Mouse (Mus musculus): Measurements from ENCODE around the gene Ptbp1.
A peak's percentile ranks its signal among the peaks of the same experiment; 100 is the strongest.

Ptbp1 gene

GRCm38 (mm10) chr10:79834769-79835398 lies 19.3 kb upstream of the Ptbp1 start:
- DNase-seq = peak; percentile 60

GRCm38 (mm10) chr10:79836918-79837317 lies 17.3 kb upstream of the Ptbp1 start:
- no peak for DNase-seq

- DNase-seq = no peak
Observed at GRCm38 (mm10) chr10:79838151-79838550, 16.1 kb upstream of the Ptbp1 start.

DNA sequence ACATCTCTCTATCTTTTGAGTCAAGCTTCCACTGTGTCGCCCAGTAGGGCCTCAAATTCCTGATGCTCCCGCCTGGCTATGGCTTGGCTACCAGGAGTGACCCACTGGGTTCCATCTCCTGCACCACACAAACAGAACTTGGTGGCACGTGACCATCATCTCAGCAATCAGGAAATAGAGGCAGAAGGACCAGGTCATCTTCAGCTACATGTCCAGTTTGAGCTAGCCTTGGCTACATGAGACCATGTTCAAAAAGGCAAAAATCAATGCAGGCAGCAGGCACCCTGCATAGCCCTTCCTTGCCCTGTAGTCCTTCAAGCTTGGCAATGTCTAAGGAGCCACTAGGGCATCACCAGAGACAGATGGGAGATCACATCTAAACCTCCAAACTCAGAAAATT lies 14.1 kb upstream of the Ptbp1 start:
- no peak for DNase-seq

DNA sequence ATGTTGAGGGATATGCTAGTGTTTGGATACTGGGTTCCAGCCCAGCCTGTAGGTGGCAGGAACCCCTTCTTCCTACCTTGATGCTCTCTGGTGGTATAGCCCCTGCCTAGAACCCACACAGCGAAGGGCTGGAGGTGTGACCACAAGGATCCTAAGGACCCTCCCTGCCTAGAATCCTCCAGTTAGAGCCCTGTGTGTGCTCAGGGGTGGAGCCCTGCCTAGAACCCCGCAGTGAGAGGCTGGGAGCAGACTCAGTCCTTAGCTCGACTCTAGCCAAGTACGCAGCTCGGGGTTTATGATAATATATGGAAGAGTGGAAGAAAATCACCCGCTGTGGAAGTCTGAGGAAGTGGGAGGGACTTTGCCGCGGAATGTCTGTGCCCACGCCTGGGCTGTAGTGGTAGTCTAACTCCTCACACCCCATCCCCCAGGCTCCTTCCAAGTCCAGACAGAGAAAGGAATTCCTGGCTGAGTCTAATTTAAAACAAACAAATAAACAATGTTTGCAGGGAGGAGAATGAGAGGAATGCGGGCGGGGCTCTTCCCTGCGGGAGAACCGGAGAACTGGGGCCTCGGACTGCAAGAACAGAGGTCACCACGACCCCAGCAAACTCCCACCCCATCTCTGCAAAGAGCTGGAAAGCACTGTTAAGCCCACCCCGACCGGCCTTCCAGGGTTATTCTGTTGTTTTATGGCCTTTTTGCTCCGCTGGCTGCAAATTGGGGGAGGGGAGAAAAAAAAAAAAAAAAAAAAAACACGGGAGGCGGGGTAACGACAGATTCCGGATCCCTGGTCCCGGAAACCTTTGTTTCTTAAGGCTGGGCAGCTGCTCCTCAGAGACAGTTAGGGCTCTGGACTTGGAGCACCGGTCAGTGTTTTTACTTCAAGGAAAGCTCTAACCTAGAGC lies 13.3 kb upstream of the Ptbp1 start:
- peak; percentile 73 for DNase-seq

DNA sequence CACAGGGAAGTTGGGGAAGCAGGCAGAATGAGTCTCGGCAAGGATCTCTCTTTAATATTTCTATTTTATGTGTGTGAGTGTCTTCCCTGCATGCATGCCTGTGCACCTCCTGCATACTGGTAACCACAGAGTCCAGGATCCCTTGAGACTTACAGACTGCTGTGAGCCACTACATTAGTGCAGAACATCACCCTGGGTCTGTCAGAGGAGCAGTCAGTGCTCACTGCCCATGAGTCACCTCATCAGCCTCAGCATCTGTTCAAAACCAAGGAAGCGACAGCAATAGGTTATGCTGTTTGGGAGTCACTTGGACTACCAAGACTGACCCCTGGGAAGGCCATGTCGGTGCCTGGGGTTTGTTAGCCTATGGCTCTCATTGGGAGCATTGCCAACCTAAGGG lies 11.9 kb upstream of the Ptbp1 start:
- no peak for DNase-seq

GRCm38 (mm10) chr10:79843476-79843875 lies 10.8 kb upstream of the Ptbp1 start:
- no peak for DNase-seq

DNA sequence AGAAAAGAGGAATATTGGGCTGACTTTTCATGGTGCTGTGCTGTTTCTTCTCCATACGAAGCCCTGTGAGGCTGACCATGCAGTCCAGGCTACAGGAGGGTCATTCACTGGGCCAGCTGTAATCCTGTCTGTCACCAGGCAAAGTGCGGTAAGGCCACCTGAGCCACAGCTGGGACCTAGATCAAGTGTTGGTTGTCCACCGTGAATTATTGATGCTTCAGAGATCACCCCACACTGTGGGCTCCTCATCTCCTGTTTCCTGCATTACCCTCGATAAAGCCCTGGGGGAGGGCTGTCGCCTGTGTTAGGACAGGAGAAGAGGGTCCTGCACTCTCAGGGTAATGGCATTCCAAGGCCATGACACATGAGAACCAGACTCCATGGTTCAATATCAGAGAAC lies 7.7 kb upstream of the Ptbp1 start:
- DNase-seq = no peak

DNA sequence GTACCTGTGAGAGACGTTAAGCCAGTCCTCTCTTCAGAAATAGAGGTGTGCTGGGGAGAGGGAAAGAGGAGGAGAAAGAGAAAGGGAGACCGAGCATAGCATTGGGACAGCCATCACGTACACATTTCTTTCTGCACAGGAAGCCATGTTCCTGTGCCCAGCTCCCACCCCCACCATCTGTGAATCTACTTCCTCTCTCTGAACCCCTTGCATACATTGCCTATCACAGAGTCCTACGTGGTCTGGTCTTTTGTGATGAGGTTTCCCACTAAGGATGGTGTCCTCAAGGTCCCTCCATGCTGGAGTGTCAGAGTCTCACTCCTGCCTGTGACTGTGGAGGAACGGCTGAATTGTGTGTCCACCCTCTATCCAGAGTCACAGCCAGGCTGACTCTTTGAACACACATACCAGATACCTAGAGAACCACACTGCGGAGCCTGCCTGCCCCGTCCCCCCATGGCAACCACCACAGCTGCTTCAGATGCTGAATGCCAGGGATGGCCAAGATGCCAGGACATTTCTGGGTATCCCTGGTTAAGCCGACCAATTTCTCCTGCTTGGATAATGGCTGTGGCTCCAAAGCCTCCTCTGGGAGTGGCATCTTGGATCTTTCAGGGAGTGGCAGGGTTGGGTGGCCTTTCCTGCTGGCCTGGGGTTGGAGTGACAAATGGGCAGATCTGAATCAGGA lies 4.1 kb upstream of the Ptbp1 start:
- DNase-seq = no peak

DNA sequence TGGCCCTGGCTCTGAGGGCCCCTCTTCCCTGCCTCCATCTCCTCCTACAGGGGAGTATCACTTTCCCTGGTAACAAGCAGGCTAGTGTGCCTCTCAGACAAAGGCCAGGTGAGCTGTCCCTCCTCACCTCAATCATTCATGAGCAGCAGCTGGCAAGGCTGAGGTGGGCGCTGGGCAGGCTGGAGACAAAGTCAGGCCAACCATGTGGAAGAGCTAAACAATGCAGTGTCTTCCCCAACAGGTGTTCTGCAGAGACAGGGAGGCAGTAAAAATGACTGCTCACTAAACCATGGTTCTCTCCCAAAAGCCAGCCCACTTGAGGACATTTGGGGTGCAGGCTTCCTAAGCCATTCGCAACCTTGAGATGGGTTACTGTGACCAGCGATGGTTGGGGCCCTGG lies 2.6 kb upstream of the Ptbp1 start:
- DNase-seq = no peak

DNA sequence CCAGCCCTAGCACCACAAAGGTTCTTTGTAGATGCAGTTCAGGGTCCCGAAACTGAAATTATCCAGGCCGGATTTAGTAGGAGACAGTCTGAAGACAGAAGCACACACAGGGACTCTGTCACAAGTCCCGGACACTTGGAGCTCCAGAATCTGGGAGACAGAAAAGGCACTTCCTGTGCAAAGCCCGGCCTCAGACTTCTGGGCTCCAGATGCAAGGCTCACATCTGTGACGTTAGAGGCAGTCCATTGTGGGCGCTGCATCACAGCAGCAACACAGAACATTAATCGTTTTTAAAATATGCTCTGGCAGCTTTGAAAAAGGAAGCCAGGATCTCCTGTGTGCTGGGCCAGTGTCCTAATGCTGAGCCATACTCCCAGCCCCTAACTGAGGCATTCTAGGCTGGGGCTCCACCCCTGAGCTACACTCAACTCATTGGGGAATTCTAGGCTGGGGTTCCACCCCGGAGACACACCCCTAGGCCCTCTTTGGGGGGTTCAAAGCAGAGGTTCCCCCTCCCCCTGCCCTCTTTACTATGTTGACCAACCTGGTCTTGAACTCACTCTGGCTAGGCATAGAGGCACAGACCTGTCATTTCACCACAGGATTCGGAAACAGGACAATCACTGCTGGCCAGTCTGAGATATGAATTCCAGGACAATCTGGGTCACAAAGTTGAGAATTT lies 2.0 kb upstream of the Ptbp1 start:
- DNase-seq = peak; percentile 47

DNA sequence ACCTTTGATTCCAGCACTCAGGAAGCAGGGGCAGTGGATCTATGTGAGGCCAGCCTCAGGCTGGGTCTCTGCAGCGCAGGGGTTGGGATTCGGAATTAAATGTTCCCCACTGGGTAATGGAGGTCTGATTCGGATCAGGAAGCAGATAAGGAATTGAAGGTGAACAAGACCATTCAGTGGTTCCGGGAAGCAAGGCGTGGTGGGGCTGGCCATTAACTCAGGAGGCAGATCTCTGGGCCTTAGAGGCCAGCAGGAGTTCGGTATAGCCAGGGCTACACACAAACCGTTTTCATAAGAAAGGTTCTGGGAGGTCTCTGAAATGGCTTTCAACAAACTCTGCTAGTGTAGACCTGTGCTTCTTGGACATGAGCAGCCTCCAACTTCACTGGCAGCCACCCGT lies 1.4 kb upstream of the Ptbp1 start:
- DNase-seq = no peak

DNA sequence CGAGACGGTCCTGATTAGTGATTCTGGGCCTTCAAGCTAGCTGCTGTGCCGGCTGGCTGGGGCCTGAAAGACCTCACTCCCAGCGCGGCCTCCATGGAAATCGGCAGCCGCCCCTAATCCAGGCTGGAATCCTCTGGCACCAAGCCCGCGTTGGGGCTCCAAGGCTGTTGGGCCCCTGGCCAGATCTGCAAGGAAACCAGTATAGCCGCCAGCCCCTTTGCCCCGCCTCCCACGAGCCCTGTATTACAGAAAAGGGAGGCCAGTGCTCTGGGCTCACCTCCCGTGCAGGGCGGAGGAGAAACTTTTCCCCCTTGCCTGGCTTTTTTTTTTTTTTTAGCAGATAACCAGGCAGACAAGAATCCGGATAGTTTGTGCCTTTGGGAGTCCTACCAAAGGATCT lies 835 bp upstream of the Ptbp1 start:
- peak; percentile 88 for DNase-seq

DNA sequence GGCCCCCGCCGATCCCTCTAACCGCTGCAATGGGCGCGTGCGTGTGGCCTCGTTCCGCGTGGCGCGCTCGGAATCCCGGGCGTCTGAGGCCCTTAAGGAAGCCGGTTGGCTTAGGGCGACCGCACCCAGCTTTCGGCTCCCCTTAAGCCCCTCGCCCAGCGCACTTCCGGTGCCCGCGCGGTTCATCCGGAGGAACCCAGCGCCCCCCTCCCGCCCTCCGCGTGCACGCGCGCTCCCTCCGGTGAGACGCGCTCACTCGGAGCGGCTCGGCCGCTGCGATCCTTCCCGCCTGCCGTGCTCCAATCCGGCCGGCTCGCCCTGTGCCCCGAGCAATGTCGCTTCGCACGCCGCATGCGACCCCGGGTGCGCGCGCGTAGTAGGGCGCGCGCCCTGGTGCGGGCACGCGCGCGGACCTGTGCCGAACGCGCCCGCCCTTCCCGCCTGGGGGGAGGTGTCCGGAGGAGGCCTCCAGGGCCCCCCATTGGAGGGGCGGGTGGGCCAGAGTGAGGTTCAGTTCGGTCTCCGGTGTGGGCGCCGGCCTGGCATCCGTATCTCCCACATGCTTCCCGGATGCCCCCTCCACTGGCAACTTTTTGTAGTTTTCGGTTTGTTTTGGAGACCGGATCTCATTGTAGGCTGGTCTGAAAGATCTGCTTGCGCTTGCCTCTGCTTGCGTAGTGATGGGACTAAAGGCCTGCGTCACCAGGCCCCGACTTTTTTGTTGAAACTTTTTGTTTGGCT lies 744 bp downstream of the Ptbp1 start:
- DNase-seq = peak; percentile 79

- DNase-seq = peak; percentile 78
Observed at GRCm38 (mm10) chr10:79855558-79856184, 1.4 kb downstream of the Ptbp1 start.

GRCm38 (mm10) chr10:79856280-79856679 lies 2.1 kb downstream of the Ptbp1 start:
- DNase-seq = no peak

- no peak for DNase-seq
Observed at GRCm38 (mm10) chr10:79856704-79857451, 2.7 kb downstream of the Ptbp1 start.

DNA sequence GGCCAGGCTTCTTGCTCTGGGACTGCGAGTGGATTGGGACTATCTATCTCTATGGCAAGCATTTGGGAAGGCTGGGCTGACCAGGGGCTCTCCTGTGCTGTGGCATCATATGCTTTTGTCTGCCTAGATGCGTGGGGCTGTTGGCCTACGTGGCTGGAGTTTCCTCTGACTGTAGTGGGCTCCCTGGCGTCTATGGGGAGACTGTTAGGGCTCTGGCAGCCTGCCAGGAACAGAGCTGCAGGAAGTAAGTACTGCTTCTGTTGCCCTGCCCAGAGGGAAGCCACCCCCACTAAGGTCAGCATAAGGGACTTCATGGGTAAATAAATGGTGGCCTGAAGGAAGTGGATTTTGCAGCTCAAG lies 3.2 kb downstream of the Ptbp1 start:
- DNase-seq = peak; percentile 68

DNA sequence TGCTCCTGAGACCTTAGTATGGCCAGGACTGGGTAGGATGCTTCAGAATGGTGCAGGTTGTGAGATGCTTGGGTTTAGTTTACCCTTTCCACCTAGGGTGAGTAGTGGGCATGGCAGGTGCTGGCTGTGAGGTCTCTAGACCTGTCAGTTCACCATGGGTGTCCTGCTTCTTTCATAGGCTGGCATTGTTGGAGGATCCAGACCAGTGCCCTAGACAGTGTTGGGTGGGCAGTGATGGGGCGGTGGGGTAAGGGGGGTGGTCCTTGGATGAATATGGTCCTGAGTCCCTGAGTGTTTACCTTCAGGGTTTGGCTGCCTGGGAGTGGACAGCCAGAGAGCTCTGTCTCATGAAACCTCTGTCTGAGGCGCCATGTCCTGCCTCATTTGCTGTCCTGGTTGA lies 3.7 kb downstream of the Ptbp1 start:
- no peak for DNase-seq

DNA sequence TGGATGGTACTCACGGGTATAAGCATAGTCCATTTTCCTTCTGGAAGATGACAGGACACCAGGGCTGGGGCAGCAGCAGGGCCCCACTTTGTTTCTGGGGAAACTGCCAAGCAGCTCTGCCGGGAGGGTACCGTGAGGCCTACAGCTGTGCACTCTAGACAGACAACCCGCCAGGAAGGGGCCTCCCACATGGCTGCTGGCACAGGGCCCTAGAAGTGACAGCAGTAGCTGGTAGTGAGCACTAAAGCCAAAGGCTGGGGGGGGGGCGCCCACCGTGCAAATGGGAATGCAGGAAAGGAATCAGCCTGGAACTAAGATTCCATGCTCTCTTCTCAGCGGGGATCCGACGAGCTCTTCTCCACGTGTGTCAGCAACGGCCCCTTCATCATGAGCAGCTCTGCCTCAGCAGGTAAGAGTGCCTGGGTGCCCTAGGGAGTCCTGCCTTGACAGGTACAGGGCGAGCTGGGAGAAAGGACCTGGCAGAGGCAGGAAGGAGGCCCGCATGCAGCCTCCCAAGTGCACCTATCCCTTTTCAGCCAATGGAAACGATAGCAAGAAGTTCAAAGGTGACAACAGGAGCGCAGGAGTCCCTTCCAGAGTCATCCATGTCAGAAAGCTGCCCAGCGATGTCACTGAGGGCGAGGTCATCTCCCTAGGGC lies 4.3 kb downstream of the Ptbp1 start:
- peak; percentile 76 for DNase-seq

GRCm38 (mm10) chr10:79859116-79859515 lies 4.9 kb downstream of the Ptbp1 start:
- peak; percentile 46 for DNase-seq

All from cerebellum, adult 11-12 months (tissue).